Mouse (Mus musculus) liver, adult 2 months (tissue): Measurements from ENCODE around the gene Meis2. TPM values are rescaled to one million over a fixed set of nuclear protein-coding genes. Genes with fewer than 3 reads are reported as not detected.

Experiments
- DNase-seq: peaks from one replicate; pipeline ENCODE4 v3.0.0-alpha.2; 2011; ENCODE audit warnings: low read depth, low spot score; ENCODE audit errors: extremely low read depth
- H3K27ac ChIP-seq: fragments of 200-500 bp; replicated peaks from 2 replicates; pipeline ENCODE4 v1.5.1; 2012; ENCODE audit warnings: low read depth, mild to moderate bottlenecking, control low read depth, inconsistent platforms, low read length; ENCODE audit not compliant: insufficient read depth
- H3K27me3 ChIP-seq: fragments of 200-500 bp; 2 replicates; pipeline ENCODE4 v1.6.1; 2012; ENCODE audit warnings: mild to moderate bottlenecking, moderate library complexity, low read length, inconsistent platforms; ENCODE audit not compliant: control insufficient read depth, insufficient read depth
- H3K36me3 ChIP-seq: fragments of 200-500 bp; 2 replicates; pipeline ENCODE4 v1.6.1; 2012; ENCODE audit warnings: low read length, inconsistent platforms; ENCODE audit not compliant: control insufficient read depth, insufficient read depth
- H3K4me1 ChIP-seq: fragments of 200-500 bp; 2 replicates; pipeline ENCODE4 v1.6.1; 2011; ENCODE audit warnings: low read length; ENCODE audit not compliant: control insufficient read depth, insufficient read depth
- H3K4me3 ChIP-seq: fragments of 200-500 bp; 2 replicates; pipeline ENCODE4 v1.5.1; 2011; ENCODE audit warnings: low read depth, mild to moderate bottlenecking, control low read depth, low read length, moderate library complexity; ENCODE audit not compliant: insufficient read depth
- H3K79me2 ChIP-seq: fragments of 200-500 bp; 2 replicates; pipeline ENCODE4 v1.6.1; 2012; ENCODE audit warnings: inconsistent platforms, mild to moderate bottlenecking, low read length, moderate library complexity; ENCODE audit not compliant: control insufficient read depth, insufficient read depth
- H3K9ac ChIP-seq: fragments of 200-500 bp; 2 replicates; pipeline ENCODE4 v1.6.1; 2012; ENCODE audit warnings: low read depth, mild to moderate bottlenecking, control low read depth, inconsistent platforms, low read length
- CTCF ChIP-seq: fragments of 200-500 bp; IDR thresholded peaks from 2 replicates; pipeline ENCODE4 v1.5.1; 2011; ENCODE audit warnings: low read depth, low read length, control low read depth
- POLR2A ChIP-seq: fragments of 200-500 bp; IDR thresholded peaks from 2 replicates; pipeline ENCODE4 v1.6.1; 2011; ENCODE audit warnings: low read length, control low read depth; ENCODE audit not compliant: insufficient read depth; ENCODE audit errors: extremely low read depth
- WGBS: fragments of 180-500 bp; shearing (Covaris S2); methylation state at CpG from one replicate; pipeline ENCODE4 v1.1.7; 2018; 5-methylcytosine and 5-hydroxymethylcytosine counted together
- polyA plus RNA-seq: library from polyadenylated mRNA; depleted of rRNA; stranded (reverse); fragments of >200 nt; gene quantifications from 2 replicates; pipeline ENCODE4 v1.2.3, GENCODE M21; 2012
- total RNA-seq: library from RNA; depleted of rRNA; stranded (reverse); fragments of >200 nt; gene quantifications from 2 replicates; pipeline ENCODE4 v1.2.3, GENCODE M21; 2014

The Meis2 gene
- total and polyA plus RNA-seq, 2 experiments: 2.2 to 4.5 TPM

DNA sequence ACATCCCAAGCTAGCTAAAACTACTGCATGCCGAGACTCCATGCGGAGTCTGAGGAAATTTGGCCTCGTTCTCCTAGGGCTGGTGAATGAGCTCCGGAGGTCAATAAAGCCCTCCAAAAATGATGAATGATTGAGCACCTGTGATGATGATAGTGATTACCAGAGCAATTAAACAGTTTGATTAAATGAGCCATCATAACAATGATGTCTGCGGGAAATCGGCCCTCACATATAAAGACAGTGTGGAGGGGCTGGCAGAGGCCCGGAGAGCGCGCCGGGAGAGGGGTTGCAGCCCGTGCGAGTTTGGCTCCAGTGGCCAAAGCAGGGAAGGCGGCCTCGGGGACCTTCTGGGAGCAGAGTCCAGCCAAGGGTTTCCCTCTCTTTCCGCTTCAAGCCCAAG is 2.1 kb upstream of the Meis2 start:
- TF ChIP-seq POLR2A: no peak
- TF ChIP-seq CTCF: no peak
- Histone ChIP-seq H3K27me3 (no peaks in the 10 kb centered on the region; the same call in 1 of the 2 replicates), H3K79me2 (peaks cover 4% of the 10 kb centered on the region; the same call in 1 of the 2 replicates), H3K36me3 (no peaks in the 10 kb centered on the region), H3K4me3 (peak overlapping the region; percentile 47), H3K9ac (peak overlapping the region; percentile 50; the same call in 1 of the 2 replicates), H3K27ac (peak overlapping the region; percentile 41), H3K4me1 (0 out of 2 replicates have a peak, but pooled peaks cover 3% of the 10 kb centered on the region)
- DNase-seq: no peak
- WGBS: 27% methylated on average over 15 of the region's 15 CpGs

DNA sequence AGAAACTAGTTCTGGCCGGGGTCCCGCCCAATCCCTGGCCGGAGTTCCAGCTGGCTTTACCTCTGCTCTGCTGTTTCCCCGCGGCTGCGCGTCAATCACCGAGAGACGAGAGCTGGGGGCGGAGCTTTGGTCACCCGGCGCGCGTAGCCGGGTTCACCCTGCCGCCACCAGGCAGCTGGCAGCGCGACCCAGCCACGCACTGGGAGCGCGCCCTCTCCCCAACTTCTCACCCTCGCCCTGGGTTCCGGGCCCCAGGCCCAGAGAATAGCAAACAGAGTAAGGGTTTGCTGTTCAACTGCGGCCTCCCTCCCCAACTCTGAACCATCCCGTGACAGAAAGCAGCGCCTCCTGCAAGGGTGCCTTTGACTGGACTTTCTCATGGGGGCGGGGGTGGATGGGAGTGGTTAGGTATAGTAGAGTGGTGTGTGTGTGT is 1.4 kb upstream of the Meis2 start:
- H3K9ac ChIP-seq: peak overlapping the region; percentile 60
- WGBS: under 1% methylated on average over 27 of the region's 27 CpGs
- peak overlapping the region; percentile 74 for H3K27ac ChIP-seq
- H3K79me2 ChIP-seq: peaks cover 4% of the 10 kb centered on the region; the same call in 1 of the 2 replicates
- H3K4me1 ChIP-seq: 0 out of 2 replicates have a peak, but pooled peaks cover 3% of the 10 kb centered on the region
- DNase-seq: peak; percentile 67
- peak overlapping the region; percentile 56 for H3K4me3 ChIP-seq
- no peaks in the 10 kb centered on the region; the same call in 1 of the 2 replicates for H3K27me3 ChIP-seq
- TF ChIP-seq POLR2A (0 out of 2 replicates have a peak, but pooled peaks have one; percentile 32), CTCF (0 out of 2 replicates have a peak, but pooled peaks have one; percentile 6)
- no peaks in the 10 kb centered on the region for H3K36me3 ChIP-seq

DNA sequence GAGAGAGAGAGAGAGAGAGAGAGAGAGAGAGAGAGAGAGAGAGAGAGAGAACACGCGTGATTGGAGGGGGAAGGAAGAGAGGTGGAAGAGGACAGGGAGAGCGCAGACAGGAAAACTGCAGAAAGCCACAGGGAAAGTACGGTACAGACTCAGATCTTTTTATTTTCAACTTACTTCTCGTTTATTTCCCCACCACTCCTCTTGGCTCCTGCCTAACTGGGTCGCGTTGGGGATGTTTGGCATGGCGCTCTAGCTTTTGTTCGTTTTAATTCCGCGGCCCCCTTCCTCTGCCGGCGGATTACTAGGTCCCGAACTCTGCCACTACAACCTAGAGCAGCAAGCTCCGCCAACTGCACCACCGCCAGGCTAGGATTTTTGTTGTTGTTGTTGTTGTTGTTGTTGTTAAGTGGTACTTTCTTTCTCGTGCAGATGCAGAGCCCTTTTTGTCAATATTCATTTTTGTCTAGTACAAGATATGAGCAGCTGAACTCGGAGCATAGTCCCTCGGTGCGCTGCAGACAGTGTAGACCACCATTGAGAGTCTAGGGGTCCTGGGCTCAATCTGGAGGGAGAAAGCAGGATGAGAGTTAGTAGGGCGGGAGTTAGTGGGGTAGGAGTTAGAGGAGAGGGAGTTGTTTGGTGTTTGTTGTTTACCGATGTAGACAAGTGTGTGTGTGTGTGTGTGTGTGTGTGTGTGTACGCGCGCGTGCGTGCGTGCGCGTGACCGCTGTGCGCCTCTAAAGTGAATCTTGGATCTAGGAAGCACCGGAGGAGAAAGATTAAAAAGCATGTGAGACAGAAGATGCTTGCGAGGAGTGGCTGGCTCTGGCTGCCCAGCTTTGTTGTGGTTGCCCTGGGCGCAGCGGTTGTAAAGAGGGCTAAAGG is 660 bp upstream of the Meis2 start:
- peak; percentile 24 for DNase-seq
- H3K27me3 ChIP-seq: no peaks in the 10 kb centered on the region
- H3K36me3 ChIP-seq: no peaks in the 10 kb centered on the region
- WGBS: 1% methylated on average over 36 of the region's 36 CpGs
- H3K4me3 ChIP-seq: peak overlapping the region; percentile 56
- peak overlapping the region; percentile 60 for H3K9ac ChIP-seq
- H3K27ac ChIP-seq: peak overlapping the region; percentile 74
- no peak for TF ChIP-seq CTCF
- 0 out of 2 replicates have a peak, but pooled peaks cover 3% of the 10 kb centered on the region for H3K4me1 ChIP-seq
- H3K79me2 ChIP-seq: peaks cover 4% of the 10 kb centered on the region; the same call in 1 of the 2 replicates

DNA sequence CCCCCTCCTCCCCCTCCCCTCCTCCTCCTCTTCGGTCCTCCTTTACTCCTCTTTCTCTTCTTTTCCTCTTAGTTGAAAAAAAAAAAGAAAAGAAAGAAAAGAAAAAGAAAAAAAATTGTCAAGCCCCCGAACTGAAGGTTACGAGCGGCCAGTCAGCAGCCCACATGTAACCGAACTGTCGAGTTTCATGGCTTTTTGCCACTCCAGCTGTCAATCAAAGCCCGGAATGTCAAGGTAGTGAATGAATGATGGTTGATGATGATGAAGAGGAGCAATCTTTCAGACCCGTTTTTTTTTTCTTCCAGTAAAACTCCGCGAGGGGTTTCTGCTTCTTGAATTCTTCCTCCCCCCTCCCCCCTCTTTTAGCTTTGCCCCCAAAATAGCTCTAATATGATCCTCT is 582 bp downstream of the Meis2 start:
- WGBS: 1% methylated on average over 10 of the region's 10 CpGs
- DNase-seq: peak; percentile 24
- Histone ChIP-seq H3K27me3 (no peaks in the 10 kb centered on the region), H3K9ac (no peak overlapping the region), H3K4me1 (0 out of 2 replicates have a peak, but pooled peaks cover 3% of the 10 kb centered on the region), H3K36me3 (no peaks in the 10 kb centered on the region), H3K79me2 (peaks cover 4% of the 10 kb centered on the region; the same call in 1 of the 2 replicates), H3K4me3 (peak overlapping the region; percentile 83), H3K27ac (no peak overlapping the region)
- TF ChIP-seq CTCF: no peak
- TF ChIP-seq POLR2A: no peak

DNA sequence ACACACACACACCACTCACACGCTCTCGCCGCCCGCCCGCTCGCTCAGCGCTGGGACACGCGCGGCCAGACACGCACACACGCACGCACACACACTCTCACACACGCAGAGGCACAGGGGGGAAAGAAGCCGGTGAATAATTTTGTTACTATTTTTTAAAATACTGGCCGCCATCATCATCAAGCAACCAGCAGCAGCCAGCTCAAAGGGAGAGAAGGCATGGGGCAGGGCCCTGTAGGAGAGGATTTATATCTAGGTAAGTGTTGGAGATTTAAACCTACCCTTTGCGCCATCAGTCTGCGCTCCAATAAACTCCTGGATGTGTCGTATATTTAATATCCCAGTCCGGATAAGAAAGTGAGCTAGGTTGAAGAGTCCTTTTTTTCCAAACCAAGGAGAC is 1.1 kb downstream of the Meis2 start:
- Histone ChIP-seq H3K27me3 (no peaks in the 10 kb centered on the region), H3K9ac (peak overlapping the region; percentile 88), H3K79me2 (peaks cover 4% of the 10 kb centered on the region; the same call in 1 of the 2 replicates)

More for the DNA sequence above, 1.1 kb downstream of the Meis2 start:
- Histone ChIP-seq H3K27ac (0 out of 2 replicates have a peak overlapping the region, but pooled peaks have one; percentile 43), H3K4me1 (0 out of 2 replicates have a peak, but pooled peaks cover 3% of the 10 kb centered on the region), H3K36me3 (no peaks in the 10 kb centered on the region), H3K4me3 (peak overlapping the region; percentile 83)
- 1% methylated on average over 19 of the region's 20 CpGs for WGBS
- TF ChIP-seq POLR2A: no peak
- TF ChIP-seq CTCF: no peak
- DNase-seq: peak; percentile 30
